Mouse (Mus musculus) embryonic facial prominence, embryonic 11.5 days (tissue): Measurements from ENCODE around the gene Ankrd26. TPM values are rescaled to one million over a fixed set of nuclear protein-coding genes. Genes with fewer than 3 reads are reported as not detected.
"Not testable (repeated sequence)": the region's sequence is repeated elsewhere in the genome, so short reads cannot be mapped to it uniquely, and the experiment has no call there.

Source experiments
- ATAC-seq: fragments of 200-750 bp; cut with Nextera tagmentation; replicated peaks from 2 replicates; pipeline ENCODE4 v1.8.0; 2017; ENCODE audit warnings: low read depth; ENCODE audit not compliant: insufficient number of reproducible peaks, low FRiP score, low TSS enrichment
- DNase-seq: peaks from one replicate; pipeline ENCODE4 v3.0.0-alpha.2; 2015; ENCODE audit warnings: low spot score
- H3K27ac ChIP-seq: fragments of 300-500 bp; sonication (generic); replicated peaks from 2 replicates; pipeline ENCODE4 v1.5.1; 2014; ENCODE audit warnings: mild to moderate bottlenecking, low read depth, low read length, control low read depth
- H3K27me3 ChIP-seq: fragments of 300-500 bp; sonication (generic); 2 replicates; pipeline ENCODE4 v1.6.1; 2014; ENCODE audit warnings: mild to moderate bottlenecking, low read length, moderate library complexity, mixed read lengths; ENCODE audit not compliant: control insufficient read depth, insufficient read depth
- H3K36me3 ChIP-seq: fragments of 300-500 bp; sonication (generic); replicated peaks from 2 replicates; pipeline ENCODE4 v1.6.1; 2014; ENCODE audit warnings: low read depth, mild to moderate bottlenecking, low read length, moderate library complexity, mixed read lengths; ENCODE audit not compliant: control insufficient read depth, insufficient read depth
- H3K4me1 ChIP-seq: fragments of 300-500 bp; sonication (generic); 2 replicates; pipeline ENCODE4 v1.6.1; 2014; ENCODE audit warnings: low read length, mixed read lengths; ENCODE audit not compliant: control insufficient read depth, insufficient read depth
- H3K4me2 ChIP-seq: fragments of 300-500 bp; sonication (generic); 2 replicates; pipeline ENCODE4 v1.6.1; 2014; ENCODE audit warnings: low read depth, mild to moderate bottlenecking, control low read depth, low read length, moderate library complexity
- H3K4me3 ChIP-seq: fragments of 300-500 bp; sonication (generic); 2 replicates; pipeline ENCODE4 v1.5.1; 2014; ENCODE audit warnings: low read depth, low read length, control low read depth
- H3K9ac ChIP-seq: fragments of 300-500 bp; sonication (generic); replicated peaks from 2 replicates; pipeline ENCODE4 v1.6.1; 2014; ENCODE audit warnings: mild to moderate bottlenecking, control low read depth, low read length
- H3K9me3 ChIP-seq: fragments of 300-500 bp; sonication (generic); replicated peaks from 2 replicates; pipeline ENCODE4 v1.6.1; 2016; ENCODE audit warnings: mild to moderate bottlenecking, low read length, inconsistent platforms, mixed read lengths; ENCODE audit not compliant: control insufficient read depth
- WGBS: fragments of 180-500 bp; shearing (Covaris S2); extraction: QIAGEN DNeasy Blood & Tissue Kit; methylation state at CpG from one replicate; pipeline ENCODE4 v1.1.7; 2014; 5-methylcytosine and 5-hydroxymethylcytosine counted together
- polyA plus RNA-seq: library from polyadenylated mRNA; unstranded; fragments of >200 nt; fragmentation: Nextera tagmentation; extraction: Ambion mirVana; gene quantifications from 2 replicates; pipeline ENCODE4 v1.2.1, GENCODE M21; 2014

Gene Ankrd26
- polyA plus RNA-seq, 1 experiment from 2014 or later: 21.7 TPM

DNA sequence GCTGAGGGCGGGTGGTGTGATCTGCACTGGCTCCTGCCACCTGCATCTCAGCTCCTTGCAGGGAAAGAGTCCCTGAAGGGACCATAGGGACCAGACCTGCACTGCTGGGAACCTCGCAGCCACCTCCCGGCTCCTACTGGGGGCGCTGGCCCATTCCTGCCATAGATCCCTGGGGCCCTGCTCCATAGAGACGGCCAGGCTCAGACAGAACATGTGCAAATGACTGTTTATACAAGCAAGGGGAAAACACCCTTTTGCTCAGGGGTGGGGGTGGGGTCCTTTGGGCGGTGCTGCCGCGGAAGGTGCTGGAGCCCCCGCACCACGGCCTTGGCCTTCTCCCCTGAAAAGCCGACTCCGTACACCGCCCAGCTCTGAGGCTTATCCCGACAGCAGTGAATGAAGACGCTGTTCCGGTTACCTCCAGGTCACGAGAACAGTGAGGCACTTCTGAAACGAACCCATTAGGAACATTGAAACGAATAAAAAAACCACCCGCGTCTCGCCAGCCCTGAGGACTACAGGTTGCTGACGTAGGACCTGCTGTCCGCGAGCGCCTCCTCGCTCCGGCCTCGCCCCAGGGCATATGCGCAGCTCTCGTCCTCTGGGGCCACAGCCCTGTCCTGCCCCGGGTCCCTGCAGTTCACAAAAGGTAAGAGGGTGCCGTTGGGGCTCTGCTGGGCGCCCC lies 31.5 kb upstream of the Ankrd26 start:
- peak overlapping the region; percentile 51 for H3K4me2 ChIP-seq
- no peaks in the 10 kb centered on the region for H3K36me3 ChIP-seq
- peak overlapping the region; percentile 27 for H3K4me3 ChIP-seq
- peaks cover 9% of the 10 kb centered on the region for H3K27me3 ChIP-seq
- no peaks in the 10 kb centered on the region for H3K4me1 ChIP-seq
- peak overlapping the region; percentile 7 for H3K9ac ChIP-seq
- no peaks in the 10 kb centered on the region for H3K9me3 ChIP-seq
- ATAC-seq: peak; percentile 71
- H3K27ac ChIP-seq: no peak overlapping the region
- 2% methylated on average over 34 of the region's 34 CpGs for WGBS
- DNase-seq: peak; percentile 37

DNA sequence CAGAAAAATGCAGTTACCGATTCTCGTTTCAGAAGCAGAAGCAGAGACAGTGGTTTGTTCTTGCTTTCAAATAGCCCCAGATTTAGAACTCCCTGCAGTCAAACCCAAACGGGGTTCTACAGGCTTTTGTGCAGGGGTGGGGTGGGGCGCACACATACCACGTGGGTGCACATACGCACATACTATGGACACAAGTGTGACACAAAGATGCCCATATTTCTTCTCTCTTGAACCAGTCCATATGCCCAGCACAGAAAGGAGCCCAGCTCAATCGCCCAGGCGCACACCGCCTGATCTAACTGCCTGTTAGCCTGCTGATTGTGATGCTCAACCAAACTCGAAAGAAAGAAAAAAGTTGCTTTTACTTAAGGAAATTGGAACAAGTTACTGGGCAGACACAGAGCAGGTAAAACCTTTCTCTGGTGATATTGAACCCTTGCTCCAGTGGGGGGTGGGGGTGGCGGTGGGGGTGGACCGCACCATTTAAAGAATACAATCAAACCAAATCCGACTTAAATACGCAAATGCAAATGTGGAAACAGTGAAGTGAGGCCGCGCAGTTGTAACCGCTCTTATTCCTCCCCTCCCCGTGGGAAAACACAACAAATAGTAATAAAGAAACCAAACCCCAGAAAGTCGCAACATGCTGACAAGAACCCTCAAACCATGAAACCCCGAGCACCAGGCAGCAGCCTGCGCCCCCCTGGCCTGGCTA lies 30.8 kb upstream of the Ankrd26 start:
- no peak overlapping the region for H3K27ac ChIP-seq
- DNase-seq: no peak
- peak overlapping the region; percentile 7 for H3K9ac ChIP-seq

DNA sequence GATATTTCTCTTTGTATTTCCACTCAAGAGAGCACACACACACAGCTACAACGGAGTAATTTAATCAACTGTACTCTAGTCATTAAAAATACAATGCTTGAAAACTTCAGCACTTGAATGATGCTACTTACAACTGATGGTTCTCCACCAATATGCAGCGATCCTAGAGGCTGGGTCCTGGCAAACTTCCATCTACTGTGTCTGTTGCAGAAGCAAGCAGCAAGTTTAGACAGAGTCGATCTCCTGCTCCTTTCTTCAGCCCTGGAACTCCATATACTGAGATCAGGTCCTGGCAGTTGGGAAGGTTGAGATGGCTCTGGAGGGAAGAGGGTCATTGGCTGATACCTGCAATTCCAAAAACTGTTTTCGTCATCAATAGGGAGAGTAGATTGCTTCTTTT lies 16.7 kb upstream of the Ankrd26 start:
- H3K4me1 ChIP-seq, DNase-seq, H3K4me2 ChIP-seq, H3K27me3 ChIP-seq, H3K36me3 ChIP-seq, H3K27ac ChIP-seq, H3K9me3 ChIP-seq, ATAC-seq, H3K9ac ChIP-seq, H3K4me3 ChIP-seq: not testable (repeated sequence)
- WGBS: 83% methylated on average over 4 of the region's 4 CpGs

More for the DNA sequence above, 30.8 kb upstream of the Ankrd26 start:
- Histone ChIP-seq H3K4me2 (peak overlapping the region; percentile 51), H3K4me3 (peak overlapping the region; percentile 27), H3K4me1 (no peaks in the 10 kb centered on the region), H3K27me3 (peaks cover 9% of the 10 kb centered on the region), H3K36me3 (no peaks in the 10 kb centered on the region), H3K9me3 (no peaks in the 10 kb centered on the region)
- 22% methylated on average over 21 of the region's 21 CpGs for WGBS
- no peak for ATAC-seq

- Histone ChIP-seq H3K27me3 (no peaks in the 10 kb centered on the region), H3K36me3 (no peaks in the 10 kb centered on the region), H3K27ac (no peak overlapping the region), H3K9me3 (no peaks in the 10 kb centered on the region), H3K4me1 (no peaks in the 10 kb centered on the region), H3K9ac (no peak overlapping the region), H3K4me2 (no peak overlapping the region), H3K4me3 (no peak overlapping the region)
- 73% methylated on average over 6 of the region's 6 CpGs for WGBS
- DNase-seq: peak; percentile 62
- no peak for ATAC-seq
Measured at GRCm38 (mm10) chr6:118574351-118574750, 12.3 kb upstream of the Ankrd26 start.

DNA sequence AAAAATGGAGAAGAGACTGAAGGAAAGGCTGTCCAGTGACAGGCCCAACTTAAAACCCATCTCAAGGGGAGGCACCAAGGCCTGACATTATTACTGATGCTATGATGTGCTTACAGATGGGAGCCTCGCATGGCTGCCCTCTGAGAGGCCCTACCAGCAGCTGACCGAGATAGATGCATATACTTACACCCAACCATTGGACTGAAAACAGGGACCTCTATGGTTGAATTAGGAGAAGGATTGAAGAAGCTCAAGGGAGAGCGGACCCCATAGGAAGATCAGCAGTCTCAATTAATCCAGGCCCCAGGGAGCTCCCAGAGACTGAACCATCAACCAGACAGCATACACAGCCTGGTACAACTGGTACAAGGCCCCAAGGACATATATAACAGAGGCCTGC lies 5.8 kb upstream of the Ankrd26 start:
- DNase-seq: no peak
- ATAC-seq: no peak
- no peak overlapping the region for H3K9ac ChIP-seq
- no peaks in the 10 kb centered on the region for H3K9me3 ChIP-seq
- H3K27ac ChIP-seq: no peak overlapping the region
- WGBS: 91% methylated on average over 3 of the region's 3 CpGs
- H3K4me1 ChIP-seq: no peaks in the 10 kb centered on the region
- no peaks in the 10 kb centered on the region for H3K27me3 ChIP-seq
- H3K4me3 ChIP-seq: no peak overlapping the region
- H3K4me2 ChIP-seq: no peak overlapping the region
- H3K36me3 ChIP-seq: no peaks in the 10 kb centered on the region

GRCm38 (mm10) chr6:118561225-118561624 lies 801 bp downstream of the Ankrd26 start:
- no peaks in the 10 kb centered on the region for H3K9me3 ChIP-seq
- WGBS: 84% methylated on average over 8 of the region's 8 CpGs
- H3K4me2 ChIP-seq: peak overlapping the region; percentile 55
- ATAC-seq (no peak), DNase-seq (no peak)
- no peaks in the 10 kb centered on the region for H3K27me3 ChIP-seq
- peak overlapping the region; percentile 91 for H3K9ac ChIP-seq
- no peaks in the 10 kb centered on the region for H3K4me1 ChIP-seq
- H3K27ac ChIP-seq: no peak overlapping the region
- peaks cover 4% of the 10 kb centered on the region for H3K36me3 ChIP-seq
- H3K4me3 ChIP-seq: peak overlapping the region; percentile 68

DNA sequence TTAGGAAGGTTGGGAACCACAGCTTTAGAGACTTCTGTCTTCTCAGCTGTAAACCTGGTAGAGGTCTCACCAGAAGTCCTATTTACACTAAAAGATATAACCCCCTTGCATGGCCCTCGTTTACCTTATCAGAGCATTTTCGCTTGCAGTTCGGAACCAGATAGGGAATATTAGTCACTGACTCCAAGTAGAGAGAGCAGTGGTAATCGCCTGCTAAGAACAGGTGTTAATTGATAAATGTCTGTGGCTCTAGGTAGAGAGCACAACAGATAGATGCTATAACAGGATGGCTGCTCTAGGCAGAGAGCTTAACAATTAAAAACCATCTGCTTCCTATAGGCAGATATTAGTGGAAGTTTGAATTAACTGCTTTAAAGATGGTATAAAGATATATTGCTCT lies 23.4 kb downstream of the Ankrd26 start:
- H3K27me3 ChIP-seq: no peaks in the 10 kb centered on the region
- DNase-seq: no peak
- no peak for ATAC-seq
- no peak overlapping the region for H3K27ac ChIP-seq
- H3K4me1 ChIP-seq: no peaks in the 10 kb centered on the region
- no peak overlapping the region for H3K9ac ChIP-seq
- no peaks in the 10 kb centered on the region; the same call in 1 of the 2 replicates for H3K36me3 ChIP-seq
- H3K4me3 ChIP-seq: no peak overlapping the region
- 90% methylated on average over 4 of the region's 4 CpGs for WGBS
- H3K9me3 ChIP-seq: no peaks in the 10 kb centered on the region
- H3K4me2 ChIP-seq: no peak overlapping the region

DNA sequence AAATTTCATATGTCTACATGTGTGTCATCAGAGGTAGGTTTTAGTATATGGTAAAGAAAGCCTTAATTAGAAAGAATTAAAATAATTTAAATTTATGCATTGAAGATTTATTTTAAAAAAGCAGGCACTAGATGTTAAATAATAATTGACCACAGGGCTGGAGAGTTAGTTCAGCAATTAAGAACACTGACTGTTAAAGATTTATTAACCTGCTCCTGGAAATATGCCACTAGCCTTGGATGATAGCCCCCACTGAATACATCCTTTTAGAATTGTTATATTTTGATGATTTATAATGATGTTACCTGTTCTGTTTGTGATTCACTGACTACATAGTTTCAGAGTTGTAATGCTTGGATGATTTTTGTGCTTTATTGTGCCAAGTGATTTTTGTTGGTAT lies 24.8 kb downstream of the Ankrd26 start:
- H3K27ac ChIP-seq, H3K27me3 ChIP-seq, H3K4me2 ChIP-seq, H3K36me3 ChIP-seq, H3K9ac ChIP-seq, H3K4me1 ChIP-seq, DNase-seq, H3K9me3 ChIP-seq, ATAC-seq, H3K4me3 ChIP-seq: not testable (repeated sequence)
